Mouse (Mus musculus): ENCODE measurements around the gene Foxc2. TPM values are rescaled to one million over a fixed set of nuclear protein-coding genes. Genes with fewer than 3 reads are reported as not detected.

Gene Foxc2
- polyA plus RNA-seq, 1 experiment from 2014 or later, result 1.9 TPM

Small RNAs within 50 kb of the gene (microRNA-seq; reads per million reads assigned to microRNA genes)
- not detected for gene Gm27530

Other genes starting within 250 kb of the Foxc2 start
- 1.1 and 1.3 TPM in 2 replicates for gene Foxf1, start 31.8 kb upstream of the Foxc2 start, polyA plus RNA-seq (2015; fragmentation: Nextera tagmentation; extraction: Ambion mirVana)
- 45.2 and 46.3 TPM in 2 replicates for gene Mthfsd, start 7.8 kb upstream of the Foxc2 start, polyA plus RNA-seq (2015; fragmentation: Nextera tagmentation; extraction: Ambion mirVana)
- gene Foxl1, start 11.8 kb downstream of the Foxc2 start, polyA plus RNA-seq (2015; fragmentation: Nextera tagmentation; extraction: Ambion mirVana), result 0.09 and 0.16 TPM in 2 replicates